Comparison of ENCODE assay signal across 18 mouse cellular contexts in genomic region chr2:28796298-28796697, GRCm38 (mm10). TPM values are rescaled to one million over a fixed set of nuclear protein-coding genes. Genes with fewer than 3 reads are reported as not detected.
DNase-seq lines count a peak whose midpoint lies in the region; ATAC-seq and TF ChIP-seq lines count a peak whose summit lies in the region.
"Had no signal": no experiment of that assay in that cellular context is flagged by ENCODE, and none has a peak within 500 bp of the region (broad histone marks: within the 10 kb centered on the region; RNA-seq: fewer than 3 reads in every experiment).

No protein-coding gene starts in this region.

- no peak for TF ChIP-seq CTCF in bone marrow macrophage, adult 2 months (IDR thresholded peaks at IDR 0.05; ENCODE audit: low read depth, low read length)
- no peak for TF ChIP-seq CTCF in stomach, postnatal 0 days (IDR thresholded peaks at IDR 0.05; ENCODE audit: low read depth)
- no peak for TF ChIP-seq CTCF in forebrain, postnatal 0 days (IDR thresholded peaks at IDR 0.05; ENCODE audit: low read depth)

- no peak for ATAC-seq in midbrain, embryonic 13.5 days
- ATAC-seq in hematopoietic stem cell, adult 5-6 weeks (replicated peaks in 1 of 2; ENCODE audit: insufficient read depth in 1 of 2, low FRiP score in 2 of 2, low TSS enrichment in 1 of 2, low read depth in 1 of 2, poor library complexity in 2 of 2, severe bottlenecking in 2 of 2): peak; percentile 77 to 88
- ATAC-seq in stomach, postnatal 0 days (ENCODE audit: low FRiP score, low TSS enrichment): peak; percentile 52
- ATAC-seq in forebrain, postnatal 0 days: no peak
- ATAC-seq: Patski had no signal

- no peak for TF ChIP-seq POLR2A in bone marrow macrophage, adult 2 months (IDR thresholded peaks at IDR 0.05; ENCODE audit: borderline replicate concordance, low read depth, low read length)

- H3K9ac ChIP-seq in midbrain, embryonic 13.5 days (replicated peaks): no peak overlapping the region
- H3K9ac ChIP-seq in stomach, postnatal 0 days (ENCODE audit: low read length): no peak overlapping the region
- H3K9ac ChIP-seq in forebrain, postnatal 0 days: no peak overlapping the region
- H3K9ac ChIP-seq: liver, embryonic 14.5 days had no signal

- peak overlapping the region; percentile 80; the same call in 1 of the 2 replicates for H3K27ac ChIP-seq in midbrain, embryonic 13.5 days
- H3K27ac ChIP-seq in midbrain, embryonic 10.5 days (replicated peaks): no peak overlapping the region
- H3K27ac ChIP-seq in bone marrow macrophage, adult 2 months (ENCODE audit: insufficient read depth, low read depth, low read length): no peak overlapping the region
- no peak overlapping the region for H3K27ac ChIP-seq in stomach, postnatal 0 days (replicated peaks)
- H3K27ac ChIP-seq in forebrain, postnatal 0 days (ENCODE audit: low read depth, low read length): no peak overlapping the region
- H3K27ac ChIP-seq: embryonic facial prominence, embryonic 10.5 days; limb, embryonic 10.5 days; liver, embryonic 14.5 days had no signal

- TF ChIP-seq EP300 in stomach, postnatal 0 days (optimal IDR thresholded peaks at IDR 0.05): no peak

- WGBS in midbrain, embryonic 13.5 days: 76% methylated on average over 8 of the region's 8 CpGs
- WGBS in midbrain, embryonic 10.5 days: 81% methylated on average over 8 of the region's 8 CpGs
- 49% methylated on average over 8 of the region's 8 CpGs for WGBS in stomach, postnatal 0 days
- WGBS in forebrain, postnatal 0 days: 63% methylated on average over 8 of the region's 8 CpGs

- peaks cover 3% of the 10 kb centered on the region for H3K27me3 ChIP-seq in midbrain, embryonic 13.5 days
- H3K27me3 ChIP-seq in midbrain, embryonic 10.5 days (ENCODE audit: low read depth, poor library complexity, severe bottlenecking): no peaks in the 10 kb centered on the region
- H3K27me3 ChIP-seq in stomach, postnatal 0 days (ENCODE audit: control insufficient read depth, insufficient read depth, low read length): no peaks in the 10 kb centered on the region
- H3K27me3 ChIP-seq in forebrain, postnatal 0 days (ENCODE audit: insufficient read depth, low read length): no peaks in the 10 kb centered on the region
- H3K27me3 ChIP-seq: CH12.LX had no signal

- peaks cover 40% of the 10 kb centered on the region for H3K4me1 ChIP-seq in midbrain, embryonic 13.5 days (replicated peaks)
- H3K4me1 ChIP-seq in midbrain, embryonic 10.5 days: peaks cover 26% of the 10 kb centered on the region
- H3K4me1 ChIP-seq in bone marrow macrophage, adult 2 months (ENCODE audit: control insufficient read depth, insufficient read depth, low read length): peaks cover 18% of the 10 kb centered on the region
- H3K4me1 ChIP-seq in stomach, postnatal 0 days (replicated peaks; ENCODE audit: control insufficient read depth, insufficient read depth): no peaks in the 10 kb centered on the region
- H3K4me1 ChIP-seq in forebrain, postnatal 0 days (ENCODE audit: insufficient read depth): 0 out of 2 replicates have a peak, but pooled peaks cover 4% of the 10 kb centered on the region

- no peaks in the 10 kb centered on the region for H3K36me3 ChIP-seq in midbrain, embryonic 13.5 days
- no peaks in the 10 kb centered on the region for H3K36me3 ChIP-seq in midbrain, embryonic 10.5 days
- H3K36me3 ChIP-seq in stomach, postnatal 0 days (ENCODE audit: control insufficient read depth, insufficient read depth, low read length): no peaks in the 10 kb centered on the region
- H3K36me3 ChIP-seq in forebrain, postnatal 0 days (ENCODE audit: insufficient read depth): no peaks in the 10 kb centered on the region
- H3K36me3 ChIP-seq: embryonic facial prominence, embryonic 10.5 days; limb, embryonic 10.5 days had no signal

- no peak overlapping the region for H3K4me3 ChIP-seq in midbrain, embryonic 13.5 days (replicated peaks)
- no peak overlapping the region for H3K4me3 ChIP-seq in midbrain, embryonic 10.5 days
- H3K4me3 ChIP-seq in bone marrow macrophage, adult 2 months (ENCODE audit: insufficient read depth, low read length): peak overlapping the region; percentile 42
- no peak overlapping the region for H3K4me3 ChIP-seq in stomach, postnatal 0 days (ENCODE audit: low read depth, low read length)
- no peak overlapping the region for H3K4me3 ChIP-seq in forebrain, postnatal 0 days (ENCODE audit: low read depth, low read length)
- H3K4me3 ChIP-seq: embryonic facial prominence, embryonic 10.5 days; erythroblast, embryonic 14.5 days; limb, embryonic 10.5 days had no signal

- no peaks in the 10 kb centered on the region for H3K9me3 ChIP-seq in midbrain, embryonic 13.5 days
- H3K9me3 ChIP-seq in midbrain, embryonic 10.5 days (replicated peaks): no peaks in the 10 kb centered on the region
- no peaks in the 10 kb centered on the region for H3K9me3 ChIP-seq in stomach, postnatal 0 days (ENCODE audit: control insufficient read depth, low read length)
- no peaks in the 10 kb centered on the region for H3K9me3 ChIP-seq in forebrain, postnatal 0 days (ENCODE audit: low read length)
- H3K9me3 ChIP-seq: embryonic facial prominence, embryonic 10.5 days; limb, embryonic 10.5 days had no signal

- no peak for DNase-seq in midbrain, embryonic 10.5 days (ENCODE audit: low spot score)
- DNase-seq in stomach, postnatal 0 days (ENCODE audit: low spot score): peak; percentile 21
- no peak for DNase-seq in forebrain, postnatal 0 days
- no peak for DNase-seq in kidney, postnatal 10 days
- DNase-seq: cerebellum, postnatal 14 days; gastrocnemius, postnatal 14 days; heart, postnatal 14 days; kidney, adult 9 months; right cerebral cortex, postnatal 25 days had no signal

- H3K4me2 ChIP-seq in midbrain, embryonic 13.5 days (replicated peaks): no peak overlapping the region
- no peak overlapping the region for H3K4me2 ChIP-seq in stomach, postnatal 0 days (replicated peaks; ENCODE audit: low read depth)
- H3K4me2 ChIP-seq in forebrain, postnatal 0 days (ENCODE audit: low read depth): no peak overlapping the region

RNA-seq across cellular contexts. Expression of gene Gtf3c4, which starts 43.9 kb away (rescaled TPM):
- 21.3 and 22.0 TPM in 2 replicates for polyA plus RNA-seq in midbrain, embryonic 13.5 days (2015; fragmentation: Nextera tagmentation; extraction: Ambion mirVana)
- 23.9 and 24.9 TPM in 2 replicates for polyA plus RNA-seq in midbrain, embryonic 10.5 days (2016; fragmentation: Nextera tagmentation; extraction: Ambion mirVana)
- 7.8 and 10.0 TPM in 2 replicates for polyA plus RNA-seq in bone marrow macrophage, adult 2 months (2012; ENCODE audit: insufficient read depth, insufficient read length, missing spikeins)
- total RNA-seq in hematopoietic stem cell, adult 5-6 weeks (2017): 22.9 and 28.8 TPM in 2 replicates
- 3.3 and 3.9 TPM in 2 replicates for polyA plus RNA-seq in stomach, postnatal 0 days (2015; fragmentation: Nextera tagmentation; extraction: Ambion mirVana)
- 59.4 and 86.0 TPM in 2 replicates for total RNA-seq in forebrain, postnatal 0 days (2014; rRNA removed)
- 11.1 and 15.8 TPM in 2 replicates for polyA plus RNA-seq in forebrain, postnatal 0 days (2015; fragmentation: Nextera tagmentation; extraction: Ambion mirVana)

RNA-seq across cellular contexts. Expression of gene Ddx31, which starts 43.9 kb away (rescaled TPM):
- polyA plus RNA-seq in midbrain, embryonic 13.5 days (2015; fragmentation: Nextera tagmentation; extraction: Ambion mirVana): 14.1 and 16.9 TPM in 2 replicates
- 20.4 and 22.0 TPM in 2 replicates for polyA plus RNA-seq in midbrain, embryonic 10.5 days (2016; fragmentation: Nextera tagmentation; extraction: Ambion mirVana)
- 7.0 and 10.5 TPM in 2 replicates for polyA plus RNA-seq in bone marrow macrophage, adult 2 months (2012; ENCODE audit: insufficient read depth, insufficient read length, missing spikeins)
- 24.1 and 25.1 TPM in 2 replicates for total RNA-seq in hematopoietic stem cell, adult 5-6 weeks (2017)
- polyA plus RNA-seq in stomach, postnatal 0 days (2015; fragmentation: Nextera tagmentation; extraction: Ambion mirVana): 5.1 and 5.8 TPM in 2 replicates
- 22.3 and 22.9 TPM in 2 replicates for total RNA-seq in forebrain, postnatal 0 days (2014; rRNA removed)
- 9.0 and 10.0 TPM in 2 replicates for polyA plus RNA-seq in forebrain, postnatal 0 days (2015; fragmentation: Nextera tagmentation; extraction: Ambion mirVana)

Comparison
In these comparisons a context has a peak if more than half of its experiments do, and no peak if none do; other contexts are left out.
1. ATAC-seq: peak in hematopoietic stem cell, adult 5-6 weeks (2 of 2) and stomach, postnatal 0 days (single experiment); none in midbrain, embryonic 13.5 days (single experiment) and forebrain, postnatal 0 days (single experiment).